Mouse (Mus musculus): ENCODE measurements around the gene Nos3.

DNA sequence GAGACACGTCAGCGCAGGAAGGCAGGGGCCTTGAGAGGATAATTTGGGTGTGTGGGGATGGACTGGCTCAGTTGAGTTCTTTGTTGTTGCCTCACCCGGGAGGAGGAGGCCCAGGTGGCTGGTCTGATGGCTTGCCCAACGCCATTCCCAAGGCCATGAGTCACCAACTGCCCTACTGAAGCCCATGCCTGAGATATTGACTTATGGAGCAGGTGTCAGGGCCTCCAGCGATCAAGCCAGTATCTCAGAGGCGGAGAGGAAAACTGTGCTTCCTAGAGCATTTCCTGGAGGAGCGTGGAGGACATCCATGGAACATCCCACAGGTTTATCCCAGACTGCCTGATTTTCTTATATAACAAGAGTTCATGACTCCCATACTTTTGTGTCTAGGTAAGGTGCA lies 28.1 kb downstream of the Nos3 start:
- no peak for TF ChIP-seq GATA1 (IDR thresholded peaks at IDR 0.05; ENCODE audit: low read length)
- TF ChIP-seq TAL1 (IDR thresholded peaks at IDR 0.05; ENCODE audit: low read length) = no peak

All from erythroblast, embryonic 14.5 days (primary cell).